Mouse (Mus musculus) kidney, embryonic 14.5 days (tissue): ENCODE measurements around the gene Ptgs1. TPM values are rescaled to one million over a fixed set of nuclear protein-coding genes. Genes with fewer than 3 reads are reported as not detected.

Experiments used
- ATAC-seq: fragments of 200-750 bp; cut with Nextera tagmentation; 2 replicates; pipeline ENCODE4 v1.8.0; 2017; ENCODE audit warnings: moderate number of reproducible peaks, mild to moderate bottlenecking, moderate TSS enrichment, moderate library complexity; ENCODE audit not compliant: low FRiP score, low TSS enrichment
- H3K27ac ChIP-seq: fragments of 300-500 bp; sonication (generic); 2 replicates; pipeline ENCODE4 v1.5.1; 2014; ENCODE audit warnings: low read depth, mild to moderate bottlenecking, low read length, moderate library complexity, mixed read lengths
- H3K27me3 ChIP-seq: fragments of 300-500 bp; sonication (generic); 2 replicates; pipeline ENCODE4 v1.6.1; 2014; ENCODE audit warnings: mild to moderate bottlenecking, low read length; ENCODE audit not compliant: control insufficient read depth, insufficient read depth
- H3K36me3 ChIP-seq: fragments of 300-500 bp; sonication (generic); 2 replicates; pipeline ENCODE4 v1.6.1; 2014; ENCODE audit warnings: low read length, mixed read lengths; ENCODE audit not compliant: control insufficient read depth, insufficient read depth
- H3K4me1 ChIP-seq: fragments of 300-500 bp; sonication (generic); 2 replicates; pipeline ENCODE4 v1.6.1; 2014; ENCODE audit warnings: low read length, mixed read lengths; ENCODE audit not compliant: control insufficient read depth, insufficient read depth
- H3K4me2 ChIP-seq: fragments of 300-500 bp; sonication (generic); replicated peaks from 2 replicates; pipeline ENCODE4 v1.6.1; 2014; ENCODE audit warnings: low read depth, mild to moderate bottlenecking, low read length
- H3K4me3 ChIP-seq: fragments of 300-500 bp; sonication (generic); 2 replicates; pipeline ENCODE4 v1.5.1; 2014; ENCODE audit warnings: mild to moderate bottlenecking, low read length
- H3K9ac ChIP-seq: fragments of 300-500 bp; sonication (generic); 2 replicates; pipeline ENCODE4 v1.6.1; 2014; ENCODE audit warnings: low read depth, mild to moderate bottlenecking, low read length, moderate library complexity
- H3K9me3 ChIP-seq: fragments of 300-500 bp; sonication (generic); 2 replicates; pipeline ENCODE4 v1.6.1; 2016; ENCODE audit warnings: low read length; ENCODE audit not compliant: control insufficient read depth
- WGBS: fragments of 180-500 bp; shearing (Covaris S2); extraction: QIAGEN DNeasy Blood & Tissue Kit; methylation state at CpG from one replicate; pipeline ENCODE4 v1.1.7; 2014; 5-methylcytosine and 5-hydroxymethylcytosine counted together
- polyA plus RNA-seq: library from polyadenylated mRNA; unstranded; fragments of >200 nt; fragmentation: Nextera tagmentation; extraction: Ambion mirVana; gene quantifications from 2 replicates; pipeline ENCODE4 v1.2.1, GENCODE M21; 2014

The Ptgs1 gene
- polyA plus RNA-seq, 1 experiment from 2014 or later, result 24.6 TPM

- Histone ChIP-seq H3K9me3 (no peaks in the 10 kb centered on the region), H3K9ac (no peak overlapping the region), H3K4me2 (no peak overlapping the region), H3K4me1 (no peaks in the 10 kb centered on the region), H3K27ac (no peak overlapping the region), H3K4me3 (no peak overlapping the region), H3K27me3 (no peaks in the 10 kb centered on the region), H3K36me3 (no peaks in the 10 kb centered on the region; the same call in 1 of the 2 replicates)
- no peak for ATAC-seq
- 82% methylated on average over 8 of the region's 8 CpGs for whole genome bisulfite sequencing
These were observed 20.9 kb downstream of the Ptgs1 start for GRCm38 (mm10) chr2:36251156-36251555.

GRCm38 (mm10) chr2:36252505-36252904 is 22.3 kb downstream of the Ptgs1 start:
- H3K9me3 ChIP-seq, result no peaks in the 10 kb centered on the region
- H3K4me3 ChIP-seq, result no peak overlapping the region
- H3K9ac ChIP-seq, result no peak overlapping the region
- no peaks in the 10 kb centered on the region for H3K27me3 ChIP-seq
- H3K4me2 ChIP-seq, result no peak overlapping the region
- no peak for ATAC-seq
- 91% methylated on average over 4 of the region's 4 CpGs for WGBS
- H3K27ac ChIP-seq, result no peak overlapping the region
- H3K36me3 ChIP-seq, result no peaks in the 10 kb centered on the region
- no peaks in the 10 kb centered on the region for H3K4me1 ChIP-seq

GRCm38 (mm10) chr2:36254445-36254844 is 24.2 kb downstream of the Ptgs1 start:
- Histone ChIP-seq H3K4me3 (no peak overlapping the region), H3K27me3 (no peaks in the 10 kb centered on the region), H3K27ac (no peak overlapping the region), H3K9ac (no peak overlapping the region), H3K4me1 (no peaks in the 10 kb centered on the region), H3K9me3 (no peaks in the 10 kb centered on the region), H3K4me2 (no peak overlapping the region), H3K36me3 (no peaks in the 10 kb centered on the region)
- no peak for ATAC-seq
- WGBS, result 84% methylated on average over 2 of the region's 2 CpGs

DNA sequence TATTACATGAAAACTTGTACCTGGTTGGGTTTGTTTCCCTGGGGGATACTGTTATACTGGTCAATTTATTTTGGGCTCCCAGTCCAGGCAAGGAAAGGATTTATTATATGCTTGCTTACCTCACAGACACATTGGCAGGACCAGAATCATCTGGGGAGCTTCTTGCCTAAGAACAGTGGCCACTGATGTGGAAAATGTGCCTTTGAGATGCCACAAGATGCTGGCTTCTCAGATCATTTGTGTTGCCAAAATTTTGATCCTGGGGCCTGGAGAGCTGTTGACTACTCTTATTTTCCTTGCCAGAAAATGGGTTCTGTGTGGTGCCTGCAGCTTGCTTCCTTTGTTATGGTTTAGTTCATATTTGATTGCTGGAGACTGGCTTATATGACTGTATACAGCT is 26.7 kb downstream of the Ptgs1 start:
- no peak overlapping the region for H3K9ac ChIP-seq
- no peak for ATAC-seq
- no peaks in the 10 kb centered on the region for H3K36me3 ChIP-seq
- H3K27ac ChIP-seq, result no peak overlapping the region
- H3K9me3 ChIP-seq, result no peaks in the 10 kb centered on the region
- no peaks in the 10 kb centered on the region for H3K4me1 ChIP-seq
- H3K4me2 ChIP-seq, result no peak overlapping the region
- no peak overlapping the region for H3K4me3 ChIP-seq
- H3K27me3 ChIP-seq, result no peaks in the 10 kb centered on the region

- Histone ChIP-seq H3K27me3 (no peaks in the 10 kb centered on the region), H3K9me3 (no peaks in the 10 kb centered on the region), H3K4me2 (no peak overlapping the region), H3K4me1 (no peaks in the 10 kb centered on the region), H3K27ac (no peak overlapping the region), H3K36me3 (no peaks in the 10 kb centered on the region), H3K4me3 (no peak overlapping the region), H3K9ac (no peak overlapping the region)
- 54% methylated on average over 4 of the region's 4 CpGs for WGBS
- no peak for ATAC-seq
These were observed 29.2 kb downstream of the Ptgs1 start for GRCm38 (mm10) chr2:36259382-36259781.

GRCm38 (mm10) chr2:36259798-36260540 is 29.7 kb downstream of the Ptgs1 start:
- Histone ChIP-seq H3K4me2 (no peak overlapping the region), H3K4me1 (no peaks in the 10 kb centered on the region), H3K36me3 (no peaks in the 10 kb centered on the region), H3K4me3 (no peak overlapping the region), H3K9ac (no peak overlapping the region), H3K27me3 (no peaks in the 10 kb centered on the region), H3K9me3 (no peaks in the 10 kb centered on the region), H3K27ac (no peak overlapping the region)
- WGBS, result 77% methylated on average over 6 of the region's 6 CpGs
- ATAC-seq, result no peak

GRCm38 (mm10) chr2:36262025-36262424 is 31.8 kb downstream of the Ptgs1 start:
- H3K27ac ChIP-seq, result no peak overlapping the region
- H3K4me3 ChIP-seq, result no peak overlapping the region
- ATAC-seq, result no peak
- WGBS, result 82% methylated on average over 4 of the region's 4 CpGs
- H3K4me1 ChIP-seq, result no peaks in the 10 kb centered on the region
- H3K27me3 ChIP-seq, result no peaks in the 10 kb centered on the region
- no peaks in the 10 kb centered on the region for H3K36me3 ChIP-seq
- H3K9ac ChIP-seq, result no peak overlapping the region
- no peaks in the 10 kb centered on the region for H3K9me3 ChIP-seq
- no peak overlapping the region for H3K4me2 ChIP-seq

- Histone ChIP-seq H3K4me1 (no peaks in the 10 kb centered on the region), H3K36me3 (no peaks in the 10 kb centered on the region), H3K27me3 (no peaks in the 10 kb centered on the region), H3K4me2 (no peak overlapping the region), H3K27ac (no peak overlapping the region), H3K4me3 (no peak overlapping the region), H3K9ac (no peak overlapping the region), H3K9me3 (no peaks in the 10 kb centered on the region)
- no peak for ATAC-seq
- 75% methylated on average over 3 of the region's 3 CpGs for WGBS
These were observed 39.2 kb downstream of the Ptgs1 start for GRCm38 (mm10) chr2:36269458-36269857.

- Histone ChIP-seq H3K9ac (no peak overlapping the region), H3K27ac (no peak overlapping the region), H3K36me3 (no peaks in the 10 kb centered on the region), H3K27me3 (no peaks in the 10 kb centered on the region), H3K4me3 (no peak overlapping the region), H3K4me2 (no peak overlapping the region), H3K9me3 (no peaks in the 10 kb centered on the region), H3K4me1 (no peaks in the 10 kb centered on the region)
- no peak for ATAC-seq
- 59% methylated on average over 2 of the region's 2 CpGs for WGBS
These were observed 40.0 kb downstream of the Ptgs1 start for GRCm38 (mm10) chr2:36270186-36270585.
